Mouse (Mus musculus): ENCODE measurements around the gene Ssu2. TPM values are rescaled to one million over a fixed set of nuclear protein-coding genes. Genes with fewer than 3 reads are reported as not detected.

The Ssu2 gene
- total RNA-seq, 2 experiments from 2014 or later = 2.3 TPM

DNA sequence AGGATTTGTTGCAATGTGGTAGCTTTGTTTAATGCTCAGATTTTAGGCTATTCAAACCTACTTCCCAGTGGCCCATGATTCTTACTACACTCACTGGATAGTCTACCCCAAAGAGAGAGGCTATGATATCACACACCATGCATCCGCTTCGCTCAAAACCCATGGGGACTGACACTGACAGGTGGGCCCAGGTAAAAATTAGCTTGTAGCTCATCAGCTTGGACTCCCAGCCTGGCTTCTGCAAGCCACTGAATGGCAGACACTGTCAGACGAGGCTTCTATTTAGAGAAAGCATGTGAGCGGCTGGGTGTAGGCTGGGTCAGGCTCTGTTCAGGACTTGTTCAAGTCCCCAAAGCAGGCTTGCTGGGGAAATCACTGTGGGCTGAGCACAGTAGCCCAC is 37.4 kb downstream of the Ssu2 start:
- no peak for DNase-seq

DNA sequence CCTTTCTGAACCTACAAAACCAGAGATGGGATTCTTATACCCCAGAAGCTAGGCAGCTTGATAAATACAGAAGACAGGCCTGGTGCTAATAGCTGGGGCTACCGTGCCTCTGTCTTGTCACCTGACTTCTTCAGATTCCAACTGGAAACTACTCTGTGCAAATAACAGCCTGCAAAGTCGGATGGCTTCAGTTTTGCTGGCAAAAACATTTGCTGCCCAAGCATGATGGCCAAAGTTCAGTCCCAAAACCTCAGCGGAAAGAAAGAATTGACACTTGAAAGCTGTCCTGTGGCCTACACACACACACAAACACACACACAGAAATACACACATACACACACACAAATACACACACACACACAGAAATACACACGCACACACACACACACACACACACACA is 48.8 kb downstream of the Ssu2 start:
- no peak for DNase-seq

DNA sequence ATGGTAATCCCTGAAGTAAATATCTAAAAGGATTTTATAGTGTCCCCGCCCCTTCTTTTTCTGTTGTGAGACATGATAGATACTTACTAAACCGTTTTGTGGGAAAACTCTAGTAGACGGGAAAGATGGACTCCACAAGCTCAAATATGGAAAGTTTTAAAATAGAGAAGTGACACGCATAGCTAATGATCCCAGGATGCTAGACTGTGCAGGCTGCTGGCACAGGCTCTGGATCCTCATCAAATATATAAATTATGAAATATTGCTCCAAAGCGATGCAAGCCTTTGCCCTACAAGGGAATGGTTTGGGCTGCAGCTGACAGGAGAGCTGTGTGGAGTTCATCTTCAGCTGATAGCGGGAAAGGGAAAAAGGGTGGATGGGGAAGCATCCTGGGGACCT is 50.2 kb downstream of the Ssu2 start:
- no peak for DNase-seq

DNA sequence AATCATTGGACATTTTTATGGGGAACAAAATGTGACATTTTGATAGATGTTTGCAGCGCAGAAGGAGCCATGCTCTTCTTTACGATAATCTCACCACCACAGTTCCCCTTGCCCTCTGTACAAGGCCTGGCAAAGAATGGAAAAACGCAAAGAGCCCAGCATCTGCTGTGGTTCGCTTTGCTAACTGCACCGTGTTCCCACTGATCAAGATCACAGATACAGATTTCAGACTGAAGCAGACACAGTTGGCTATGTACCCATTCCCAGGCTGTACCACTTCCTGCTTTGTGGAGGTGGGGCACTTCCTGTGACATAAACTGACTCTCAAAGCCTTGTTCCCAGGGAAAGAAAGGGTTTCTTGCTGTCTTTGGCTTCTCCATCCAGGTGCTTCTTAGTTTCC is 53.9 kb downstream of the Ssu2 start:
- no peak for DNase-seq

DNA sequence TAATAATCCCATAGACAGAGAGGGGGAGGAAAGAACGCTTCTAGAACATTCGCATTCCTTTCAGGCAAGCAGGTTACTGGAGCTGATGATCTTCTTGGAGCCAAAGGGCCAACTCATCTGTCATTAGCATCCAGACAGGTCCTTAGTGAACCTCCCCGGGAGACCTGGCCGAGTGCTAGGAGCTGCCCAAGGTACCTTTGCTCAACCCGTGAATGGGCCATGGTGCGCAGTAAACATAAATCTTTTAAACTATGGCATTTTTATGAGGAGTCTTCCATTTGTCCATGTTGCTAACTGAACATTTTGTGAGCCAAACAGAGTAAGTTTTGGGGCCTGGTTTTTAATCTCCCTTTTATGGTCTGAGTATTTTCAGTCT is 56.6 kb downstream of the Ssu2 start:
- DNase-seq = no peak

DNA sequence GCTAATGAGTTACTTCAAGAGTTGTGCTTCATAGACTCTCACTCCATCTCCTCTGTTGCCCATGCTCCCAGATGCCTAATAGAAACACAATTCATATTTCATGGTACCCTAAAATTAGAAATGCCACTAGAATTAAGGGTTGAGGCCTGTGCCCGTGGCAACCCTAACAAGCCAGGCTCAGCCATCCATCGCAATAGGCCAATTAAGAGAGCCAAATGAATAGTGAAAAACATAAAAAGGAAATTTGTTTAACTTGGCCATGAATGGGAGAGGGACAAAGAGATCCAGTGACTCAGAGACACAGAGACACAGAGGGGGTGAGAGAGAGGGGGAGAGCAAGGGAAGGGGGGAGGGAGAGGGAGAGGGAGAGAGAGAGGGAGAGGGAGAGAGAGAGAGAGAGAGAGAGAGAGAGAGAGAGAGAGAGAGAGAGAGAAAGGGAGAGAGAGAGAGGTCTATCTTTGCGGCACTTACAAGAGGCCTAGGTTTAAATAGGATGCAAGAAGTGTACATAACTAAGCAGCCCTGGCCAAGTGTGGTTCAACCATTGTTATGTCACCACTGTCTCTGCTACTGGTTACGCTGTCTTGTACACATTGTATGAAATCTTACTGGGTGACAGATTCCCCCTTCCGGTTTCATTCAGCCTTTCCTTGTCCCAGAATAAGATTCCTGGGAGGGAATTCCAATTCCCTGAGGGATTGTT is 57.2 kb downstream of the Ssu2 start:
- no peak for DNase-seq

DNA sequence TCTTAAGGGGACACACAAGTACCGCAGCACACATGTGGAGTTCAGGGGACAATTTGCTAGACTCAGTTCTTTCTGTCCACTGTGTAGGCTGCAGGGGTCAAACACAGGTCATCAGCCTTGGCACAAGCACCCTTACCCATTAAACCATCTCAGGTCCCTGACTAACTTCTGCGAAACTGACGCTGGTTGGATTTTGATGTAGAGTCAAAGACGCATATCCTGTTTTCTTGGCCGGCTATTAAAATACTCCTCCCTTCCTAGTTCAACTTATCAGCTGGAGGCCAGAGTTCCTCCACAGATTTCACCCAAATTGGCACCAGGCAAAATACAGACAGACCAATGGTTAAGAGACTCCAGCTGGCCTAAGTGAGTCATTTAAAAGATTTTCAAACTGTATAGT is 60.0 kb downstream of the Ssu2 start:
- no peak for DNase-seq

DNA sequence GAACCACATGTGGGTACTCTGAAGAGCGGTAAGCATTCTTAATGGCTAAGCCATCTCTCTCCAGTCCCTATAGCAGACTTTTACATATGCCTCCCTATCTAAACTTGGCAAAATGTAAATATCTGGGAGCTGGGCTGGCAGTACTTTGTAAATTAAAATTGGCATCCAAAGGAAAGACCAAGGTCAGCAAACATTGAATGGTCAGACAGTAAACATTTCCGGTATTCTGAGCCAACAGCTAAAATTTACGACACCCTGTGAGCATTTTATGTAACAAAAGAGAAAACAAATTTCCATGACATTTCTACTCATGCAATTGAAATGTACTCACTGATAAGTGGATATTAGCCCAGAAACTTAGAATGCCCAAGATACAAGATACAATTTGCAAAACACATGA is 62.6 kb downstream of the Ssu2 start:
- DNase-seq = no peak

DNA sequence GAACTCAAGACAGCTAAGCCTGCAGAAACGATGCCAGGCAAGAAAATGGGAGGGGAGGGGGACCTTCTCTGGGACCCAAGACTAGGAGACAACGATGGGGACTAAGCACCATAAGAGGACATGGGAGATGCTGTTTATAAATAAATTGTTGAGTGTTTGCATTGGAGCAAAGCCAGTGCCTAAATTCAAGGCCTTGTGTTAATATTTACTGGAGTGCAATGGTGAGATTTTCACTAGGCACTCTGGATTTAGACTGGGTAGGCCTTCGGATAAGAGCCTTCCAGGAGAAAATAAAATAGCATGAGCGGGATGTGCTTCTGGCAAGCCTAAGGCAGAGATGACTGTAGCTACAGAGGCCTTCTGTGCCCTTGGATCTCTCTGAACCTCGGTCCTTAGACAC is 64.9 kb downstream of the Ssu2 start:
- DNase-seq = no peak

DNA sequence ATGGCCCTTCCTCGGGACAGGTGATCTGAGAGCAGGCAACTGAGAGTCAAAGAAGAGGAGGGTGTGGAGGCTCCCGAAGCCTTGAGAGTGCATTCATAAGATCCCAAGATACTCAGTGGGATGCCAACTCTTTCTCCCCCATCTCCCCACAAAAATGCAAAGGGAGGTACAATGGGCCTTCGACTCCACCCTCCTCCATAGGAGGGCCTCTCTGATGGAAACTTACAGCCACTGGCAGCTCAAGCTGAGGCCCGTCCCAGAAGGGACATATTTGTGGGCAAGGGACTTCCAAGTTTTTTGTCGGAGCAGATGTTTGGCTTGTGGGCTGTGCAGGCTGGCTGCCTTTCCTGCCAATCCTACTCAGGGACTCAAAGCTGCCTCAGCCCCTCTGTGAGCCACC is 67.1 kb downstream of the Ssu2 start:
- DNase-seq = no peak

DNA sequence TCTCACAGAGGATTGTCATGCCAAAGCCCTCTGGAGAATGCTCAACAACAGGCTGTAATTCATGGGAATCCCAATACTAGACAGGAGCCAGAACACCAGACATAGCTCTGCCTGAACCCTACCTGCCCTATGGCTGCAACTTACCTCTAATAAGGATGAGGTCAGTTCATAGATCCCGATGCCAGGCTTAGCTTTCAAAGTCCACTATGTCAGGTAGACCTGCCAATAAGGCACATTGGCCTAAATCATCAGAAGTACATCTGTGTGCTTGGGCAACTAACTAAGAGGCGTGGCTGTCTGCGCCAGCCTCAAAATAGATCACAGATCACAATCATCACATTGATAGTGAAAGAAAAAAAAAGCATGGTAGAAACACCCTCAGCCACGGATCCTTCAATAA is 68.4 kb downstream of the Ssu2 start:
- no peak for DNase-seq

DNA sequence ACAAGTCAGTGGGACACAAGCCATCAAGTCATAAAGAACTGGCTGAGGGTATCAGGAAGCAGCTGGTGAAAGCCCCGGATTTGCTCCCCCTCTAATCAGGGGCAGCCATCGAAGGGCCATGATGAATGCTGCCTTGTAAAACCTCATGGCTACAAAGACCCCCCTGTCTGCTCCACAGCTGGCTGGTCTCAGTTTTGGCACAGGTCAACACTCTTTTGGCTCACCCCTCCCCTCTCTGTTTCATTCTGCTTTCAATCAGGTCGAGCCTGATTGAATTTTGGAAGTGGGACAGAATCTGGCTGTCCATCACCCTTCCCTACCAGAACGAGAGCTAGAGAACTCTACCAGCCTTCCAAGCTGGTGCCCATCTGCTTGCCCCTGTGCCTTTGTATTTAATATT is 76.4 kb downstream of the Ssu2 start:
- DNase-seq = no peak

DNA sequence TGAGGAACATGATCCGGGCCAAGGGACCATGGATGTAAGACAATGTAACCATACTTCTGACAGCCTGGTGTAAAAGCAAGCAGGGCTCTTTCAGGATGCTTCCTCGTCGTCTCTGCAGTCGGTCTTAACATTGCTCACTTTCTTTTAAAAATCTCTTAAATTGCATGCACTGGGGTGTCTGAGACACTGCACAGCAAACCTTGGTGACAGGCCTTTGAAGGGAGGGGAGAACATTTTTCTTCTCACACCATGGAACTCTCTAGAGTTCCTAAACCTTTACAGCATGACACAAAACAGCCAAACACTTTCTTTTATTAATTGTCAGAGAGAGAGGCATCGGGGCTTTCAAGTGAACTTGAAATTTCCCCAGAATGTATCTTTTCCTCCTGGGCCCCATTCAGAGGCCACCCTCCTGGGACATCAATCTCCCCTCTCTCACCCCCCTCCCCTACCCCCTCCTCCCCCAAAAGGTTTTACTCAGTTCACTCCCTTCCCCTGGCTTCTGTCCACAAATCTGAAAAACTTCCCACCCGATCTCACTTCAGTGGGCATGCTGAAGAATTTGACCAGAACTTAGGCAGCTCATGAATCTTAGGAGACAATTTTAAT is 78.4 kb downstream of the Ssu2 start:
- DNase-seq = no peak

Other genes starting within 250 kb of the Ssu2 start
- gene Lmcd1, start 114.3 kb downstream of the Ssu2 start, total RNA-seq (2021) = 10 to 100 TPM; 76.1 to 89.7 TPM
- gene Cav3, start 71.5 kb upstream of the Ssu2 start, total RNA-seq (2021) = 100 to 1,000 TPM; 162 to 173 TPM
- gene Oxtr, start 101.9 kb upstream of the Ssu2 start, total RNA-seq (2021) = under 1 TPM; 0.23 to 0.34 TPM